Mouse (Mus musculus) lung, embryonic 15.5 days (tissue): Measurements from ENCODE around the gene Myo1e. TPM values are rescaled to one million over a fixed set of nuclear protein-coding genes. Genes with fewer than 3 reads are reported as not detected.

Experiments
- ATAC-seq: fragments of 200-750 bp; cut with Nextera tagmentation; 2 replicates; pipeline ENCODE4 v1.8.0; 2017; ENCODE audit warnings: moderate number of reproducible peaks, borderline replicate concordance; ENCODE audit not compliant: low FRiP score, low TSS enrichment; ENCODE audit errors: extremely low read depth
- H3K27ac ChIP-seq: fragments of 300-500 bp; sonication (generic); 2 replicates; pipeline ENCODE4 v1.5.1; 2015; ENCODE audit warnings: moderate library complexity, mild to moderate bottlenecking, inconsistent platforms
- H3K27me3 ChIP-seq: fragments of 300-500 bp; sonication (generic); 2 replicates; pipeline ENCODE4 v1.6.1; 2015; ENCODE audit warnings: inconsistent platforms
- H3K36me3 ChIP-seq: fragments of 300-500 bp; sonication (generic); 2 replicates; pipeline ENCODE4 v1.6.1; 2015; ENCODE audit warnings: inconsistent platforms
- H3K4me1 ChIP-seq: fragments of 300-500 bp; sonication (generic); 2 replicates; pipeline ENCODE4 v1.6.1; 2015; ENCODE audit warnings: inconsistent platforms
- H3K4me2 ChIP-seq: fragments of 300-500 bp; sonication (generic); 2 replicates; pipeline ENCODE4 v1.6.1; 2015; ENCODE audit warnings: inconsistent platforms, mild to moderate bottlenecking, moderate library complexity
- H3K4me3 ChIP-seq: fragments of 300-500 bp; sonication (generic); 2 replicates; pipeline ENCODE4 v1.5.1; 2015; ENCODE audit warnings: mild to moderate bottlenecking, inconsistent platforms
- H3K9ac ChIP-seq: fragments of 300-500 bp; sonication (generic); 2 replicates; pipeline ENCODE4 v1.6.1; 2015; ENCODE audit warnings: inconsistent platforms
- H3K9me3 ChIP-seq: fragments of 300-500 bp; sonication (generic); 2 replicates; pipeline ENCODE4 v1.6.1; 2016; ENCODE audit warnings: inconsistent platforms
- WGBS: fragments of 180-500 bp; shearing (Covaris S2); methylation state at CpG from one replicate; pipeline ENCODE4 v1.1.7; 2015; 5-methylcytosine and 5-hydroxymethylcytosine counted together
- polyA plus RNA-seq: library from polyadenylated mRNA; unstranded; fragments of >200 nt; fragmentation: Nextera tagmentation; extraction: Ambion mirVana; gene quantifications from 2 replicates; pipeline ENCODE4 v1.2.1, GENCODE M21; 2015

Myo1e gene
- polyA plus RNA-seq, 1 experiment from 2014 or later, result 40.3 TPM

- no peak overlapping the region for H3K27ac ChIP-seq
- no peaks in the 10 kb centered on the region for H3K27me3 ChIP-seq
- WGBS, result 64% methylated on average over 18 of the region's 18 CpGs
- H3K9me3 ChIP-seq, result no peaks in the 10 kb centered on the region
- H3K4me3 ChIP-seq, result no peak overlapping the region
- ATAC-seq, result no peak
- H3K36me3 ChIP-seq, result peaks cover 30% of the 10 kb centered on the region; the same call in 1 of the 2 replicates
- H3K4me1 ChIP-seq, result no peaks in the 10 kb centered on the region
- H3K9ac ChIP-seq, result no peak overlapping the region
- no peak overlapping the region for H3K4me2 ChIP-seq
Measured at GRCm38 (mm10) chr9:70384958-70385728, 178.0 kb downstream of the Myo1e start.

DNA sequence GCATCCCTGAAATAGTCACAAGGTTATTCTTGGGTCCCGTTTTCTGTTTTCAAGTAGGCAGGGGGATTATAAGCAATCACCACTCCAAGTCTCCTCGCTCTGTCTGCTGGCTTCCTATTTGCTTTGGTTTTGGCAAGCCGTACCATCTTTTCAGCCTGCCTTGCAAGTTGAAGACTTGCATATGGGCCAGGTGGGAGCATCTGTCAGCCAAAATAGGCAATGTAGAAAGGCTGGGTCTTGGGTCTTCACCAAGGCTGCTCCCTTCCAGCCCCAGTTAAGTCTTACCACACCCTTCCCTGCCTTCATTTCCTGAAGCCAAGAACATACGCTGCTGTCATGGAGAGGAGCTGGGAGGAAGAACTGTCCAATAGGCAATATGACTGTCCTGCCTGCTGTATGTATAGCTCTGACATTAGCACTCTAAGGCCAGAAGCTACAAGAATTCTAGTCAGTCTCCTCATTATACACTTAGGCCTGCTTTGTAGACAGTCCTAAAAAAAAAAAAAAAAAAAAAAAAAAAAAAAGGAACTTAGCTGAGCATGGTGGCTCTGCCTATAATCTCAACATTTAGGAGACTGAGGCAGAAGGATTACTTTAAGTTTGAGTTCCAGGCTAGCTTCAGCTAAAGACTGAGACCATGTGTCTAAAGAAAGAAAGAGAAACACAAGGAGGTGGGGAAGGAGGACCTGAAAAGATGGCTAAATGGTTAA is 180.4 kb downstream of the Myo1e start:
- Histone ChIP-seq H3K4me2 (no peak overlapping the region), H3K4me1 (no peaks in the 10 kb centered on the region), H3K27ac (no peak overlapping the region), H3K9ac (no peak overlapping the region), H3K4me3 (no peak overlapping the region), H3K9me3 (no peaks in the 10 kb centered on the region), H3K36me3 (peaks cover 21% of the 10 kb centered on the region; the same call in 1 of the 2 replicates), H3K27me3 (no peaks in the 10 kb centered on the region)
- ATAC-seq, result no peak
- WGBS, result 83% methylated on average over 4 of the region's 4 CpGs

- no peak overlapping the region for H3K4me2 ChIP-seq
- H3K4me3 ChIP-seq, result no peak overlapping the region
- ATAC-seq, result no peak
- no peaks in the 10 kb centered on the region for H3K4me1 ChIP-seq
- no peak overlapping the region for H3K9ac ChIP-seq
- 78% methylated on average over 3 of the region's 3 CpGs for WGBS
- H3K27ac ChIP-seq, result no peak overlapping the region
- peaks cover 12% of the 10 kb centered on the region; the same call in 1 of the 2 replicates for H3K36me3 ChIP-seq
- no peaks in the 10 kb centered on the region for H3K27me3 ChIP-seq
- H3K9me3 ChIP-seq, result no peaks in the 10 kb centered on the region
Measured at GRCm38 (mm10) chr9:70389548-70389947, 182.4 kb downstream of the Myo1e start.

DNA sequence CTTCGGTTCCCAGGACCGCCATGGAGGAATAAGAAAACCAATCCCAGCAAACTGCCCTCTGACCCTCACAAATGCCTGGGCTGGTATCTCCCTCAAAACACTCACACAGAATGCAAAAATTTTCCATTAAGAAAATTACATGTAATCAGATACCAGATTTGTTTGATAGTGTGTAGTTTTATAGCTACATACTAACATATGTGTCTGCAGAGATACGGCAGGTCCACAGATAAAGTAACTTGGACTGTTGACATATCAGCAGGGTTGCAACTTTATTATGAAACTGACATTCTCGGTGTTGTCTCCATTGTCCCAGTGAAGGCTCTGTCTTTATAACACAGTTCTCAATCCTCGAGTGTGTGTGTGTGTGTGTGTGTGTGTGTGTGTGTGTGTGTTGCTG is 183.9 kb downstream of the Myo1e start:
- Histone ChIP-seq H3K9me3 (no peaks in the 10 kb centered on the region), H3K27ac (no peak overlapping the region), H3K9ac (no peak overlapping the region), H3K4me3 (no peak overlapping the region), H3K4me2 (no peak overlapping the region), H3K36me3 (peaks cover 9% of the 10 kb centered on the region; the same call in 1 of the 2 replicates), H3K4me1 (no peaks in the 10 kb centered on the region), H3K27me3 (no peaks in the 10 kb centered on the region)
- WGBS, result 86% methylated on average over 5 of the region's 5 CpGs
- no peak for ATAC-seq

GRCm38 (mm10) chr9:70391660-70392562 is 184.8 kb downstream of the Myo1e start:
- ATAC-seq, result no peak
- Histone ChIP-seq H3K4me3 (no peak overlapping the region), H3K4me2 (no peak overlapping the region), H3K27me3 (no peaks in the 10 kb centered on the region), H3K36me3 (peaks cover 15% of the 10 kb centered on the region; the same call in 1 of the 2 replicates), H3K27ac (no peak overlapping the region), H3K9me3 (no peaks in the 10 kb centered on the region), H3K4me1 (no peaks in the 10 kb centered on the region), H3K9ac (no peak overlapping the region)
- 66% methylated on average over 12 of the region's 12 CpGs for WGBS

- Histone ChIP-seq H3K4me2 (no peak overlapping the region), H3K27ac (no peak overlapping the region), H3K36me3 (peaks cover 15% of the 10 kb centered on the region; the same call in 1 of the 2 replicates), H3K4me1 (no peaks in the 10 kb centered on the region), H3K4me3 (no peak overlapping the region), H3K9me3 (no peaks in the 10 kb centered on the region), H3K27me3 (no peaks in the 10 kb centered on the region), H3K9ac (no peak overlapping the region)
- ATAC-seq, result no peak
- 16% methylated on average over 6 of the region's 6 CpGs for WGBS
Measured at GRCm38 (mm10) chr9:70392563-70392907, 185.4 kb downstream of the Myo1e start.

DNA sequence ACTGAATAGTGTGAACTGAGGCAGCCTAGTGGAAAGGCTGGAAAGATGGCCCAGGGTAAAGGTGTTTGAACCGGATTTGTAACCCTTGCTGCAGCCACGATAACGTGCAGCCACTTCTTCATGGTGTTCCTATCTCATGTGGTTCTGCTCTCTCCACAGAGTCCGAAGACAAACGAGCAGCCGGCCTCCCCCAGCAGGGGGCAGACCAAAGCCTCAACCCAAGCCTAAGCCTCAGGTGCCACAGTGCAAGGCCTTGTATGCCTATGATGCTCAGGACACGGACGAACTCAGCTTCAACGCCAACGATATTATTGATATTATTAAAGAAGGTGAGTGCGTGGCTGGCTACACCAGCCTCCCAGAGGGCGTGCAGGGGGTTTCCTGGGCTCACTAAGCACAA is 188.5 kb downstream of the Myo1e start:
- no peak for ATAC-seq
- peaks cover 18% of the 10 kb centered on the region; the same call in 1 of the 2 replicates for H3K36me3 ChIP-seq
- no peak overlapping the region for H3K9ac ChIP-seq
- no peaks in the 10 kb centered on the region for H3K9me3 ChIP-seq
- H3K4me1 ChIP-seq, result no peaks in the 10 kb centered on the region
- WGBS, result 87% methylated on average over 12 of the region's 12 CpGs
- no peak overlapping the region for H3K27ac ChIP-seq
- no peak overlapping the region for H3K4me3 ChIP-seq
- no peak overlapping the region for H3K4me2 ChIP-seq
- H3K27me3 ChIP-seq, result no peaks in the 10 kb centered on the region

- peaks cover 18% of the 10 kb centered on the region; the same call in 1 of the 2 replicates for H3K36me3 ChIP-seq
- no peak overlapping the region for H3K4me2 ChIP-seq
- WGBS, result 78% methylated on average over 2 of the region's 2 CpGs
- H3K27ac ChIP-seq, result no peak overlapping the region
- ATAC-seq, result no peak; the same call in 1 of the 2 replicates
- H3K9me3 ChIP-seq, result no peaks in the 10 kb centered on the region
- no peak overlapping the region for H3K9ac ChIP-seq
- H3K4me3 ChIP-seq, result no peak overlapping the region
- H3K4me1 ChIP-seq, result no peaks in the 10 kb centered on the region
- no peaks in the 10 kb centered on the region for H3K27me3 ChIP-seq
Measured at GRCm38 (mm10) chr9:70396083-70396482, 188.9 kb downstream of the Myo1e start.

GRCm38 (mm10) chr9:70401937-70402539 is 194.9 kb downstream of the Myo1e start:
- Histone ChIP-seq H3K9ac (no peak overlapping the region), H3K27ac (no peak overlapping the region), H3K4me1 (no peaks in the 10 kb centered on the region), H3K4me3 (no peak overlapping the region), H3K4me2 (no peak overlapping the region), H3K36me3 (peaks cover 7% of the 10 kb centered on the region; the same call in 1 of the 2 replicates), H3K27me3 (no peaks in the 10 kb centered on the region), H3K9me3 (no peaks in the 10 kb centered on the region)
- WGBS, result 88% methylated on average over 8 of the region's 8 CpGs
- no peak for ATAC-seq

- H3K4me2 ChIP-seq, result no peak overlapping the region
- H3K9me3 ChIP-seq, result no peaks in the 10 kb centered on the region
- H3K9ac ChIP-seq, result no peak overlapping the region
- no peak overlapping the region for H3K27ac ChIP-seq
- H3K27me3 ChIP-seq, result no peaks in the 10 kb centered on the region
- WGBS, result 89% methylated on average over 3 of the region's 3 CpGs
- peaks cover 48% of the 10 kb centered on the region for H3K36me3 ChIP-seq
- no peaks in the 10 kb centered on the region for H3K4me1 ChIP-seq
- no peak for ATAC-seq
- H3K4me3 ChIP-seq, result no peak overlapping the region
Measured at GRCm38 (mm10) chr9:70406596-70406995, 199.4 kb downstream of the Myo1e start.

DNA sequence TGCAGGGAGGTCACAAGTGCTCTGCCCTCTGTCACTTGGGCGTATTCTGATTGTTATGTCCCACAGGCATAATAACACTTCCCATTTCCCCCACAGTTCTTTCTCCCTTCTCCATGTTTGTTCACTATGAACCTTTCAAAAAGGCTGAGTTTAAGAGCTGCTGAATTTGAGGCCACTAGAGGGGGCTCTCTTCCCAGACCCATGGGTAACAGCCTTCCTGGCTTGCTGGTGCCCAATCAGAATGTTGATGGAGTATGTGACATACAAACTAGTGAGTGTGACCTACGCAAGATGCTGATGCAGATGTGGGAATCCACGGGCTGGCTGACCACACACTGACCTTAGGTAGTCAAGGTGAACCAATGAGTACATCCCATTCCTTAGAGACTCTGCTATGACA is 201.6 kb downstream of the Myo1e start:
- WGBS, result 89% methylated on average over 3 of the region's 3 CpGs
- ATAC-seq, result no peak

More for the DNA sequence above, 201.6 kb downstream of the Myo1e start:
- no peak overlapping the region for H3K27ac ChIP-seq
- H3K9ac ChIP-seq, result no peak overlapping the region
- H3K36me3 ChIP-seq, result peaks cover 69% of the 10 kb centered on the region
- no peaks in the 10 kb centered on the region for H3K9me3 ChIP-seq
- H3K27me3 ChIP-seq, result no peaks in the 10 kb centered on the region
- no peak overlapping the region for H3K4me2 ChIP-seq
- H3K4me3 ChIP-seq, result no peak overlapping the region
- H3K4me1 ChIP-seq, result no peaks in the 10 kb centered on the region
